Mouse (Mus musculus): ENCODE measurements around the gene Gins2.

- TF ChIP-seq POLR2A (IDR thresholded peaks at IDR 0.05; ENCODE audit: insufficient read length, low read depth) (no peak), MYOD1 (IDR thresholded peaks at IDR 0.05; ENCODE audit: control insufficient read depth in 1 of 3, insufficient read length in 2 of 3, low read depth in 2 of 3) (no peak), USF1 (IDR thresholded peaks at IDR 0.05; ENCODE audit: low read depth) (no peak), E2F4 (IDR thresholded peaks at IDR 0.05; ENCODE audit: insufficient read depth) (no peak), MAX (IDR thresholded peaks at IDR 0.05; ENCODE audit: low read depth) (no peak), MYOG (IDR thresholded peaks at IDR 0.05; ENCODE audit: control insufficient read depth in 1 of 3, insufficient read depth in 1 of 3, insufficient read length in 2 of 3, low read depth in 2 of 3) (no peak), TCF3 (IDR thresholded peaks at IDR 0.05; ENCODE audit: insufficient read length, low read depth) (no peak), TCF12 (IDR thresholded peaks at IDR 0.05; ENCODE audit: insufficient read depth, poor library complexity, severe bottlenecking) (no peak)
These were observed 44.9 kb downstream of the Gins2 start for GRCm38 (mm10) chr8:120544155-120544554.
